Mouse (Mus musculus): Measurements from ENCODE around the gene Taf9.

The Taf9 gene

DNA sequence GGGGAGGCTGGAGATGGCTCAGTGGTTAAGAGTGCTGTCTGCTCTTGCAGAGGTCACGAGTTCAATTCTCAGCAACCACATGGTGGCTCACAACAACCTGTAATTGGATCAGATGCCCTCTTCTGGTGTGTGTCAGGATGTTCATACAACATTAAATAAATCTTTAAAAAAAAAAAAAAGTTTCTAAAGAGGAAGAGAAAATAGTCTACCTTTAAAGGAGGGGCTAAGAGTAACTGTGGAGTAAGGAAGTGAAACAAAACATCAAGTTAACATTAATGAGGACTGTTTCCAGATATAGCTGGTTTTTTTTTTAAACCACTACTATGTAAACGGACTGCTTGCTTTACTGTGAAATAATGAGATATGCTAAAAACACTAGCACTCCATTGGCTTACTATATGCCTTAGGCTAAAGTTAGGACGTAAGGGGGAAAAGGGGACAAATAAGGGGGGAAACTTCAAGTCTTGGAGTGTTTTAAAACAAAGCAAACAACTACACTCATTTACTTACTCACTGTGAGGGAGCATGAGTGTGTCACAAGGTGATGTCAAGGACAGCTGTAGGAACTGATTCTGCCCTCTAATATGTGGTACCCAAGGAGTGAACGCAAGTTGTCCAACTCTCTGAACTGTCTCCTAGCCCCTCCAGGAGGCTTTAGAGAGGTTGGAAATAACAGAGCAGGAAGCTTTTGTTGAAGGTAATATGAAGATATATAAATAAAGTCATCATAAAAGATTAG lies 8.7 kb upstream of the Taf9 start:
- Histone ChIP-seq H3K36me3 (ENCODE audit: control insufficient read depth, insufficient read depth, low read length, poor library complexity, severe bottlenecking) (peaks cover 10% of the 10 kb centered on the region; the same call in 1 of the 2 replicates), H3K27me3 (ENCODE audit: control insufficient read depth, insufficient read depth, low read length, poor library complexity, severe bottlenecking) (no peaks in the 10 kb centered on the region)
- peak; percentile 79 for DNase-seq (ENCODE audit: low read depth, low spot score)

DNA sequence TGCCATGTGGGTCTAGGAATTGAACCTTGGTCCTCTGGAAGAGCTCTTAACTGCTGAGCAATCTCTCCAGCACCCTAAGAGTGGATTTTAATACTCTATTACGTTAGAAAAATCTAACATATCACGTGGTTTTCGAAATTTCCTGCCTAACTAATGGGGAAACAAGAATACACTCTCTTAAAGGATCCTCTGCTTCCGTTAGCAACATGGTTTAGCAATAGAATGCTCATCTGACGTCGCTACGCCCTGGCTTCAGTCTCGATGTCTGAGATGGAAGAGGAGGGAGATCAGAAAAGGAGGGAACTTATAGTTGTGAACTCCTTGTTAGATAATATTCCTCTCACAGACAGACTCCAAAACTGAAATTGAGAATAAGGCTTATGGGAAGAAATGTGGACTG lies 3.2 kb upstream of the Taf9 start:
- Histone ChIP-seq H3K27me3 (ENCODE audit: control insufficient read depth, insufficient read depth, low read length, poor library complexity, severe bottlenecking) (no peaks in the 10 kb centered on the region), H3K36me3 (ENCODE audit: control insufficient read depth, insufficient read depth, low read length, poor library complexity, severe bottlenecking) (peaks cover 4% of the 10 kb centered on the region; the same call in 1 of the 2 replicates)
- DNase-seq (ENCODE audit: low read depth, low spot score): no peak

DNA sequence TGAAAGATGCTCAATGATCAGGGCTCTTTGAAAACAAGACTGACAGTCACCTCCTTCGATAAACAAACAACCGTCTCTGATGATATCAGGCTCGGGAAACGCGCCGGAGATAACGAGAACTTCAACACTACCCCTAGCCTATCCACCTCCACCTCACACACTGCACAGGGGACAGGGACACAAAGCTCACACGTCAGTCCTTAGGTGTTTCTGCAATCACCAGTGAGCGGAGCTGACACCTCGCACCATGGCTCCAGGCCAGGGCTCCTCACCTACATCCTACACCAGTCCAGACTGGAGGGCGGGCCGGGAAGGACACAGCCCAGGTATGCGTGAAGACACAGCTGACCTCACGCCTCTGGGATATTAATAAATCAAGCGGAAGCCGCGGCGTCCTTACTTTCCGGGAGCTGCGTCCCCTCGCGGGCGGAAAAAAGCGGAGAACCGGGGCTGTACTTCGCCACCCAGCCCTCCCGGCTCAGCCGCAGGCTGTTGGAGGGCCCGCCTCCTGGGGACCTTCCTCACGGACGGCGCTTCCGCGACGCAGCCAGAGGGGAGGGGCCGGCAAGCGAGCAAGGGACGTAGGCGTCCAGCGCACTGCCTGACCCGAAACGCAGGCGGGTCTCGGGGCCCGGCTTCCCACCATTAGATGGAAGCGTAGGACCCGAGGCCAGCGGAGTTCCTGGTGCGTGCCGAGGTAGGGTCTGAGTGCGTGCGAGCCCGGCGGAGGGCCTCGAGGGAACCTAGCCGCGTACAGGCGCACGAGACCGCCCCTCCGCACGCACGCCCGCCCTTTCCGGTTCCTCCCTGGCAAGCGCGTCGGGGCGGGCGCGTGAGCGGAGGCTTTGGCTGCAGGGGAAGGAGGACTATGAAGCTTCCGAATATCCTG lies 585 bp upstream of the Taf9 start, which contains the start of the genes Ak6 and Rad17:
TSS of gene Ak6 (plus strand) at position 430 of the 889 bp plus-strand sequence.
TSS of gene Rad17 (minus strand) at position 502 of the 889 bp plus-strand sequence.
- Histone ChIP-seq H3K27me3 (ENCODE audit: control insufficient read depth, insufficient read depth, low read length, poor library complexity, severe bottlenecking) (no peaks in the 10 kb centered on the region), H3K36me3 (ENCODE audit: control insufficient read depth, insufficient read depth, low read length, poor library complexity, severe bottlenecking) (no peaks in the 10 kb centered on the region)
- peak; percentile 96 for DNase-seq (ENCODE audit: low read depth, low spot score)

DNA sequence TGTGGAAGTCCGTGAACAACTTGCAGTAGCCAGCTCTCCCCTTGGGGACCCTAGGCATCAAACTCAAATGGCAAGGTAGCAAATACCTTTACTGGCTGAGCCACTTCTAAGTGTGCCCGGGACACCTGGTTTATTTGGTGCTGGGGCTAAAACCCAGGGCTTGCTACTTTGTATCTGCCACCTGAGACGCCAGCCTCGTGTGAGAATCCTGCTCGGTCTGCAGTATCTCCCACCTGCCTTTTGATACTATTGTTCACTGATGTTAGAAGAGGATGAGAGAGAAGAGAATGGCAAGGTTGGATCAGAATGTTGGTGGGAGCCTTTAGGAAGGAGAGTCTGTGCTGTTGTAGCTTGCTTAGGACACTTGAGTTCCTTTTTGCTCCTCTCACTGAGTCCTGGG lies 6.7 kb downstream of the Taf9 start:
- DNase-seq (ENCODE audit: low read depth, low spot score): no peak
- H3K36me3 ChIP-seq (ENCODE audit: control insufficient read depth, insufficient read depth, low read length, poor library complexity, severe bottlenecking): no peaks in the 10 kb centered on the region
- no peaks in the 10 kb centered on the region for H3K27me3 ChIP-seq (ENCODE audit: control insufficient read depth, insufficient read depth, low read length, poor library complexity, severe bottlenecking)

DNA sequence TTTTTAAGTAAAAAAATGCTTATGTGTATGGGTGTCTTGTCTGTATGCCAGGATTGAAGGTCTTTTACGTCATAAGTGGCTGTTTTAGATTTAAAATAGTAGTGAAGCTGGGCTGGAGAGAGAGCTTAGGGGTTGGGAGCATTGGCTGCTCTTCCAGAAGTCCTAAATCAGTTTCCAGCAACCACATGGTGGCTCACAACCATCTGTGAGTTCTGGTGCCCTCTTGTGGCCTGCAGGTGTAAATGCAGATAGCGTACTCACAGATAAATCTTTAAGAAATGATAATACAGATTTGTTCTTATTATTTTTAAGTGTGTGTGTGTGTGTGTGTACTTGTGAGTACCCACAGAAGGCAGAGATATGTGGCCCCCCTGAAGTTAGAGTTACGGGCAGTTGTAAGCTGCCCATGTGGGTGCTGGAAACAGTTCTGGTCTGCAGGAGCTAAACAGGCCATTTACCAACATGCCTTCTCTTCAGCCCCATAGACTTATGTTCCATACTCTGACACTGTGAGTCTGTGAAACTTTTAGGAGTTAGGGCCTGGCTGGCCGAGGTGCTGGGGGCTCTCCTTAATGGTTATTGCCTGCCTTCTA lies 8.6 kb downstream of the Taf9 start:
- peak; percentile 85 for DNase-seq (ENCODE audit: low read depth, low spot score)
- H3K27me3 ChIP-seq (ENCODE audit: control insufficient read depth, insufficient read depth, low read length, poor library complexity, severe bottlenecking): no peaks in the 10 kb centered on the region
- H3K36me3 ChIP-seq (ENCODE audit: control insufficient read depth, insufficient read depth, low read length, poor library complexity, severe bottlenecking): no peaks in the 10 kb centered on the region

DNA sequence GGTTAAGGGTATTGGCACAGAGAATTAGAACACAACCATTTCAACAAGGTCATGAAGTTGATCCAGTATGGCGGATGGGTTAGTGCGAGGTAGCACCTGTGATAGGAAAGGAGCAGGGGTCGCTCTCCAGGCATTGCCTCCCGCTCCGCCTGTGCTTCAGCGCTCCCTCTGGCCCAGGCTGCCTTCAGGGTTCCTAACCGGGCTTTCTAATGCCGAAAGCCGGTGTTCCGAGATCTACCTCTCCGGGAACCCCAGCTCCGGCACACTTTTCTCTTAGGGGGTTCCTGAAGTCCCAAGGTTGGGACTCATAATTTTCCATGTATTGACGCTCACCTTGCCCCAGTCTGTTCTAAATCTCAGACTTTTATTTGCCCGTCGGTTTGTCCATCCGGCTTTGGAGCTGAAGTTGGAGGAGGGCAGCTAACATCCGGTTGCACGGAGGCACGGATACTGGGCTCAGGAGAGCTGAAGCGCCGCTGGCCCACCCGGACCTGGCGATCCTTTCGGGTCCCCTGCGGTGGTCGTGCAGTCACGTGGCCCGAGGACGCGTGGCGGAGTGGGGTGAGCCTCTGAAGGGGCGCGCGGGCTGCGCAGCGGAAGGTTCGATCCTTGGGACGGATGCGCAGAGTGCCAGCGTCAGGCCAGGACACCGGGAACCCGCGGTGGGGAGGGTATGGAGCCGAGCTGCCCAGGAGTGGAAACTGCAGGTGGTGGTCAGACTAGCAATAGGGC lies 18.1 kb downstream of the Taf9 start, which contains the start of gene Ccdc125:
TSS of gene Ccdc125 (plus strand) at position 427 of the 732 bp plus-strand sequence.
- H3K36me3 ChIP-seq (ENCODE audit: control insufficient read depth, insufficient read depth, low read length, poor library complexity, severe bottlenecking): peaks cover 4% of the 10 kb centered on the region; the same call in 1 of the 2 replicates
- peak; percentile 38 for DNase-seq (ENCODE audit: low read depth, low spot score)
- H3K27me3 ChIP-seq (ENCODE audit: control insufficient read depth, insufficient read depth, low read length, poor library complexity, severe bottlenecking): no peaks in the 10 kb centered on the region

DNA sequence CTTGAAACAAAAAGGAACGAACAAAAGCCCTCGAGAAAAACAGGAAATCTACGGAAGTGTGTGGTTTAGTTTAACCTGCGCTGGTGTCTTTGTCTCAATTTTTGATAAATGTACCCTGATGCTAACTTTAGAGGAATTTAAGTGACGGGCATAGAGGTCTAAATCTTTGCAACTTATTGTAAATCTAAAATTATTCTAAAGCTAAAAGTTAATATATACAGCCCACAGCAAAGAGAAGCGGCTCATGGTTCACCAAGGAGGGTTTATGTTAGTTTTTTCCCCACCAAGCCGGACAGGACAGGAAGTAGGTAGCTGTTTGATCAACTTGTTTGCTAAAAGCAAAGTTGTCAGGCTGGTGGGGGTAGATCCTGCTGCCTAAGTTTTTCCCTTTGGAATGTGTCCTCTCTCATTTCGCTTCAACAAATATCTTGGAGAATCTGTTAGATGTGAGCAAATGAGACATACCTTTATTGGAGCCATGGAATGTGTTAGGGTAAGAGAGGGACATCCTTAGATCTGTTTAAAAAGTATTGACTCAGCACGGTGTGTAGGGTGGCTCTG lies 18.9 kb downstream of the Taf9 start:
- Histone ChIP-seq H3K36me3 (ENCODE audit: control insufficient read depth, insufficient read depth, low read length, poor library complexity, severe bottlenecking) (peaks cover 4% of the 10 kb centered on the region; the same call in 1 of the 2 replicates), H3K27me3 (ENCODE audit: control insufficient read depth, insufficient read depth, low read length, poor library complexity, severe bottlenecking) (no peaks in the 10 kb centered on the region)
- DNase-seq (ENCODE audit: low read depth, low spot score): peak; percentile 22

DNA sequence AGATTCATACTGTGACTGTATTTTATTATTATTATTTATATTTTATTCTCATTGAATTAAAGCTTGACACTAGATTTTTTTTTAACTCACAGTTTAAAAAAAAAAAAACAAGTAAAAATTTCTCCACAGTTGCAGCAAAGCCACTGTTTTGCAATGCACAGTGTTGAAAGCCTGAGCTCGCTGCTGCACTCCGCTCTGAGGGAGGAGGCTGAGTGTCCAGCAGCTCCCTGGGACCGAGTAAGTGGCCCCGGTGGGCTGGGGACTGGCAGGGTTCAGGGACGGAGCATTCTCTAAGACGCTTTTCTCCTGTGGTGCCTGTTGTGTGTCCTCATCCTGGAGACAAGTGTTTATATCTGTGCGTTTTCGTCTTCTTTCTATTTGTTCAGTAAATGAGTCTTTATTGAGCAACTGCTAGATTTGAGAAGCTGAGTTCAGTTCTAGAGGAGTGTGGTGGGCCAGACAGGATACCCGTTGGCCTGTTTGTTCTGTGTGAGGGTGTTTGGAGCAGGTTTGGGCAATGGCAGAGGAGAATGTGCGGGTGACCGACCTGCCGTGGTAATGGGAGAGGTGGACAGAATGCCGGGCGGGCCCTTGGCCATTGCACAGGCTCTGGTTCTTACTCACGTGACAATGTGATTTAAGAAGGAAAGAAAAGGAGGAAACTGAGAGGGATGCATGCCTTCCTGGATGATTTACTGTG lies 24.7 kb downstream of the Taf9 start:
- DNase-seq (ENCODE audit: low read depth, low spot score): no peak
- no peaks in the 10 kb centered on the region for H3K27me3 ChIP-seq (ENCODE audit: control insufficient read depth, insufficient read depth, low read length, poor library complexity, severe bottlenecking)
- H3K36me3 ChIP-seq (ENCODE audit: control insufficient read depth, insufficient read depth, low read length, poor library complexity, severe bottlenecking): peaks cover 2% of the 10 kb centered on the region; the same call in 1 of the 2 replicates

DNA sequence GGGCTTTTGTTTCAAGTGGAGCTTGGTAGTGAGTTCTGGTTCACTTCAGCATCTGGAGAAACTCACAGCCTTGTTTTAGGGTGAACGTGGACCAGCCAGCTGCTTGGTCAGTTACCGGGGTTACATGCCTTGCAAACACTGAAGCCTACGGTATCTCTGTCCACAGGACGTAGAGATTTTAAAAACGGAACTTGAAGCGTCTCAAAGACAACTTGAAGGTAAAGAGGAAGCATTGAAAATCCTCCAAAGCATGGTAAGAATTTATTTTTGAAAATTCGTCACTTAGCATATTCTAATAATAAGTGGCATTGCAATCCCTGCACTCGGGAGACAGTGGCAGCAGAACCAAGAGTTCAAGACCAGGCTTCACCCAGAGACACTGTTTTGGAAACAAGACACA lies 30.2 kb downstream of the Taf9 start:
- no peak for DNase-seq (ENCODE audit: low read depth, low spot score)
- peaks cover 2% of the 10 kb centered on the region; the same call in 1 of the 2 replicates for H3K36me3 ChIP-seq (ENCODE audit: control insufficient read depth, insufficient read depth, low read length, poor library complexity, severe bottlenecking)
- no peaks in the 10 kb centered on the region for H3K27me3 ChIP-seq (ENCODE audit: control insufficient read depth, insufficient read depth, low read length, poor library complexity, severe bottlenecking)

DNA sequence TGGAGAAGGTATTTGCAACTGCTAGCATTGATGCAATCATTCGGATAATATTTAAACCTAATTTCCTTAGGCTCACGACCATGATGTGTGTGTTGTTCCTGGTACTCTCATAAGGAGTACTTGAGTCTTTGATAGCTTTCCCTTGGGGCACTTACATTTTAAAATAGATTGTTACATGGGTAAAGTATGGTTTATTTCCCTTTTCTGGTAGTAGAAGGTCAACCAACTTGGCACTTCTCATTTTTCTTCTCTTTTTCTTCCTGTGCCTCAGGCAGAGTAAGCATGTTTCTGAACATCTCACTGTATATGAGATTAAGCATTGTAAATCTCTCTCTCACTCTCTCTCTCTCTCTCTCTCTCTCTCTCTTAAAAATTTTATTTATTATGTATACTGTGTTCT lies 31.5 kb downstream of the Taf9 start:
- H3K36me3 ChIP-seq (ENCODE audit: control insufficient read depth, insufficient read depth, low read length, poor library complexity, severe bottlenecking): peaks cover 2% of the 10 kb centered on the region; the same call in 1 of the 2 replicates
- peak; percentile 38 for DNase-seq (ENCODE audit: low read depth, low spot score)
- no peaks in the 10 kb centered on the region for H3K27me3 ChIP-seq (ENCODE audit: control insufficient read depth, insufficient read depth, low read length, poor library complexity, severe bottlenecking)

DNA sequence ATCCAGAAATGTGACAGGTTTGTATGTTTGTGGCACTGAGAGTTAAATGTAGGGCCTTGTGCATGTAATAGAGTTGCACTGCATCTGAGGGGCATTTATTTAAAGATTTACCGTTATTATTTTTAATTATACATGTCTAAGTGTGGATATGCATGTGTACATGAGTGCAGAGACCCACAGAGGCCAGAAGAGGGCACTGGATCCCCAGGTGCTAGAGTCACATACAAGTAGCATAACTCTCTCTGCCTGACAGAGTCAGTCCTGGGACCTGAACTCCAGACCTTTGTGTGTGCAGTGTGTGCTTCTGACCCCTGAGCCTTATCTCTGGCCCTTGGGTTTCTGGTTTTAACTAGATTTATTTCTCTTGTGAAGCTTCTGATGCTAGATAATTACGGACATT lies 33.0 kb downstream of the Taf9 start:
- Histone ChIP-seq H3K27me3 (ENCODE audit: control insufficient read depth, insufficient read depth, low read length, poor library complexity, severe bottlenecking) (no peaks in the 10 kb centered on the region), H3K36me3 (ENCODE audit: control insufficient read depth, insufficient read depth, low read length, poor library complexity, severe bottlenecking) (peaks cover 2% of the 10 kb centered on the region; the same call in 1 of the 2 replicates)
- peak; percentile 60 for DNase-seq (ENCODE audit: low read depth, low spot score)

DNA sequence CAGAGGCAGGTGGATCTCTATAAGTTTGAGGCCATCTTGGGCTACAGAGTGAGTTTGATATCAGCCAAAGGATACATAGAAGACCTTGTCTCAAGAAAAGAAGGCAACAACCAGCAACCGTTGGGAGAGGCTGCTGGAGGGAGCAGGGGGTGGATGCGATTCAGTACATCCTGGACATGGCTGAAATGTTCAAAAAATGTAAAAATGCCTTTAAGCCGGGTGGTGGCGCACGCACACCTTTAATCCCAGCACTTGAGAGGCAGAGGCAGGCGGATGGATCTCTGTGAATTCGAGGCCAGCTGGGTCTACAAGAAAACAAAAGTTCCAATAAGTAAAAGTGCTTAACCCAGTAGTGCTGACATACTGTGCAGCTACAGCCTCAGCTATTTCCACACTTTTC lies 36.1 kb downstream of the Taf9 start:
- Histone ChIP-seq H3K27me3 (ENCODE audit: control insufficient read depth, insufficient read depth, low read length, poor library complexity, severe bottlenecking) (no peaks in the 10 kb centered on the region), H3K36me3 (ENCODE audit: control insufficient read depth, insufficient read depth, low read length, poor library complexity, severe bottlenecking) (peaks cover 3% of the 10 kb centered on the region; the same call in 1 of the 2 replicates)
- DNase-seq (ENCODE audit: low read depth, low spot score): no peak

DNA sequence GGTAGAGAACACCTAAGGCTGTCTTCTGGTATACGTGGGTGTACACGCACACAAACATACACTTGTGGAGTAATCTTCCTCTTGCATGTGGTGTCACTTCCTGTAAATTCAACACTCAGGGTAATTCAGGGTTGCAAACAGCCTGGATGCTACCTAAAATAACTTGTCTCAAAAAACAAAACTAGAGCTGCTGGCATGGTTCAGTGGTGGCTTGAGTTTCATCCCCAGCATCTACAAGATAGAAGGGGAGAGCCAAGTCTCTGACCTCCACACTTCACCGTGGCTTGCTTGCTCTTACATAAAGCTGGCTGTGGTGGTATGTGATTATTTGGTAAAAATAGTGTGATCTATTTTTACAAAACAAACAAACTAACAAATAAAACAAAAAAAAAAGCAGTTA lies 46.2 kb downstream of the Taf9 start:
- no peak for DNase-seq (ENCODE audit: low read depth, low spot score)
- peaks cover 8% of the 10 kb centered on the region for H3K36me3 ChIP-seq (ENCODE audit: control insufficient read depth, insufficient read depth, low read length, poor library complexity, severe bottlenecking)
- no peaks in the 10 kb centered on the region for H3K27me3 ChIP-seq (ENCODE audit: control insufficient read depth, insufficient read depth, low read length, poor library complexity, severe bottlenecking)
